8 mouse cellular contexts compared by ENCODE assay signal in genomic region chr4:129189542-129190519, GRCm38 (mm10). TPM values are rescaled to one million over a fixed set of nuclear protein-coding genes. Genes with fewer than 3 reads are reported as not detected.
A peak's percentile ranks its signal among the peaks of the same experiment; 100 is the strongest.
DNase-seq lines count a peak whose midpoint lies in the region; ATAC-seq and TF ChIP-seq lines count a peak whose summit lies in the region.

Gene S100pbp (minus strand): TSS chr4:129189727.
Gene Yars (plus strand): TSS chr4:129189760.

- H3K9ac ChIP-seq in hindbrain, embryonic 13.5 days, result peak within 1 kb of the TSS; percentile 87

- in situ Hi-C loops in Patski (cut with MboI; ENCODE audit: low pct_unique_long_range_greater_than_20kb), result no loop called here

- H3K4me2 ChIP-seq in hindbrain, embryonic 13.5 days, result peak within 1 kb of the TSS; percentile 90

- H3K4me1 ChIP-seq in hindbrain, embryonic 13.5 days (replicated peaks), result peaks cover 41% of the 10 kb centered on the region

- H3K4me3 ChIP-seq in hindbrain, embryonic 13.5 days, result peak within 1 kb of the TSS; percentile 90

- peak; percentile 96 for DNase-seq in Patski (ENCODE audit: low read depth, low spot score)
- DNase-seq in cerebellum, postnatal 14 days, result peak; percentile 99
- DNase-seq in frontal cortex, postnatal 14 days (ENCODE audit: low spot score in 2 of 2), result peak; percentile 93
- DNase-seq in layer of hippocampus, postnatal 25 days (ENCODE audit: extremely low spot score in 1 of 2, low spot score in 1 of 2), result peak; percentile 87
- DNase-seq in lung, postnatal 25 days (ENCODE audit: low spot score), result peak; percentile 97
- peak; percentile 99 for DNase-seq in retina, embryonic 14.5 days (ENCODE audit: low spot score)
- peak; percentile 99 for DNase-seq in thymus, postnatal 4 days

- no peaks in the 10 kb centered on the region for H3K9me3 ChIP-seq in hindbrain, embryonic 13.5 days

- TF ChIP-seq CTCF in Patski (IDR thresholded peaks at IDR 0.05), result no peak

- ATAC-seq in Patski, result peak; percentile 81
- peak; percentile 88 for ATAC-seq in hindbrain, embryonic 13.5 days (ENCODE audit: low FRiP score)

- H3K27ac ChIP-seq in hindbrain, embryonic 13.5 days, result peak within 1 kb of the TSS; percentile 92

- H3K27me3 ChIP-seq in Patski, result no peaks in the 10 kb centered on the region
- H3K27me3 ChIP-seq in hindbrain, embryonic 13.5 days, result no peaks in the 10 kb centered on the region

- WGBS in hindbrain, embryonic 13.5 days, result under 1% methylated on average over 58 of the region's 58 CpGs

- CTCF ChIA-PET in Patski (lab: Charles Lee), result interaction anchor here (1.2 kb wide), 2 partner anchors 16 to 86 kb away, joined by 3 to 5 read pairs; no protein-coding TSS in a partner anchor

- peaks cover 18% of the 10 kb centered on the region for H3K36me3 ChIP-seq in hindbrain, embryonic 13.5 days

- POLR2A ChIA-PET in Patski (lab: Charles Lee), result interaction anchor here (0.6 to 0.7 kb wide), 5 partner anchors 11 to 271 kb away, joined by 3 to 4 read pairs (median 3); no protein-coding TSS in a partner anchor

RNA-seq across cellular contexts. Expression of gene S100pbp, which starts in this region (rescaled TPM):
- polyA plus RNA-seq in Patski (2021), result 20.2 TPM
- polyA plus RNA-seq in hindbrain, embryonic 13.5 days (2015; fragmentation: Nextera tagmentation; extraction: Ambion mirVana), result 17.6 and 18.0 TPM in 2 replicates
- total RNA-seq in layer of hippocampus, postnatal 25 days (2021), result 10 to 100 TPM; 32.5 to 35.2 TPM

RNA-seq across cellular contexts. Expression of gene Yars, which starts in this region (rescaled TPM):
- 63.0 TPM for polyA plus RNA-seq in Patski (2021)
- polyA plus RNA-seq in hindbrain, embryonic 13.5 days (2015; fragmentation: Nextera tagmentation; extraction: Ambion mirVana), result 104 and 106 TPM in 2 replicates
- total RNA-seq in layer of hippocampus, postnatal 25 days (2021), result 10 to 100 TPM; 85.0 to 85.9 TPM

Comparison
In these comparisons a context has a peak if more than half of its experiments do, and no peak if none do; other contexts are left out.
1. Peak in every context shown above with its lines: DNase-seq, ATAC-seq, H3K4me3 ChIP-seq and H3K27ac ChIP-seq.